Mouse (Mus musculus): ENCODE measurements around the gene Ptprz1.
"Not testable (repeated sequence)": the region's sequence is repeated elsewhere in the genome, so short reads cannot be mapped to it uniquely, and the experiment has no call there.

Ptprz1 gene

GRCm38 (mm10) chr6:22984520-22985154 lies 109.3 kb downstream of the Ptprz1 start:
- in situ Hi-C loops (cut with MboI; ENCODE audit: low sequenced_read_pairs), result no loop called here

- in situ Hi-C loops (cut with MboI; ENCODE audit: low sequenced_read_pairs), result no loop called here
Observed at GRCm38 (mm10) chr6:23003152-23003551, 127.8 kb downstream of the Ptprz1 start.

DNA sequence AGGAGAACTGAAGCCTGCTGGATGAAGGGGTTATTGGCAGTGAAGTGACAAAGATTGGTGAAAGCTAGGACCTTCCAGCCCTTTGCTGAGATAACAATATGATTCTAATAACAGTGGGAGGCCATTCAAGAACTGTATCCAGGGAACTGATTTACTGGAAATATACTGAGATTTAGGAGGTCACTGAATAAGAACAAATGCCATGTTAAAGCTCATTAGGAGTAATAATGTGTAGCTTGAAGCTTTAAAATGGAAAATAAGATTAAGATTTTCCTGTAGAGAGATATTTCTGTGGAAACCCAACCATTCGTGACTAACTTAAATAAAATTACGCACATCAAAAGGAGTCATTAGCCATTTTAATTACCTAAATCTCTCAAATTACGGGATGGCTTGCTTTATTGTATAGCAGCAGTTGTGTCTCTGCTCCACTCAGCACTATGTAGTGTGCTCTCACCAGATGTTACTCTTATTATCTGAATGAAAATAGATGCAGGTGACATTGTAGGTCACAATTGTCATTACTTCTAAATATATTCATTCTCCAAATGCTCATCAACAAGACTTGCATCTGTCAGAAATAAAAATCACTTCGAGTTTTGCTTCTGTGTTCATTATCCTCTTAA lies 139.8 kb downstream of the Ptprz1 start:
- in situ Hi-C loops (cut with MboI; ENCODE audit: low sequenced_read_pairs), result no loop called here

DNA sequence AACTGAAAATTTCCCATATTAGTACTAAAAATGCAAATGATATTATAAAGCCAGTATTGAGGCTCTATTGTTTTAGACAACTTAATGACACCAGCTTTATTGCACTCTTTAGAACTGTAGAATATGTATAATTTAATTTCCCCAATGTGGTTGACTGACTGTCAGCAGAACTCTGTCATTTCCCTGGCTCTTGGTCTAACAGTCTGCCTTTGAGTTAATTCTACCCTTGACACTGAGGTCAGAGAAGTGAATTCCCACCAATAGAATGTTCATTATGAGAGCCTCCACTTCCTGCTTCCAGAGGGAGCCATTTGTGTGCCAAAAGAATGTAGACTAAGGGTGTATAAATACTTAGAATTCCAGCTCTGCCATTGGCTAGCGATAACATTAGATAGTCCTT lies 152.9 kb downstream of the Ptprz1 start:
- in situ Hi-C loops (cut with MboI; ENCODE audit: low sequenced_read_pairs), result no loop called here

DNA sequence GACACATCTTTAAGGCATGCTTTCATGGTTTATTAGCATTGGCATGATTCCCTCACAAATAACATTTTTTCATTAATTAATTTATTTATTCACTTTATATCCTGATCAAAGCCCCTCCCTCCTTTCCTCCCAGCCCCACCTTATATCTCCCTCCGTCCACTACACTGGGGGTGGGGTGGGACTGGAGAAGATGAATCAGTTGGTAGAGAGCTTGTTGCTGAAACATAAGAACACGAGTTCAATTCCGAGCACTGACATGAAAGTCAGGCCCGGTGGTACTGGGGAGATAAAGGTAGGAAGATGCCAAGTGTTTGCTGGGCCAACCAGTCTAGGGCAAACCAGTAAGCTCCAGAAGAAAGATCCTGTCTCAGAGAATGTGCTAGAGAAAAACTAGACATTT lies 173.5 kb downstream of the Ptprz1 start:
- in situ Hi-C loops (cut with MboI; ENCODE audit: low sequenced_read_pairs), result no loop called here

GRCm38 (mm10) chr6:23055734-23056133 lies 180.4 kb downstream of the Ptprz1 start:
- in situ Hi-C loops (cut with MboI; ENCODE audit: low sequenced_read_pairs), result no loop called here

GRCm38 (mm10) chr6:23076060-23076459 lies 200.8 kb downstream of the Ptprz1 start:
- in situ Hi-C loops (cut with MboI; ENCODE audit: low sequenced_read_pairs), result no loop called here

- in situ Hi-C loops (cut with MboI; ENCODE audit: low sequenced_read_pairs), result no loop called here
Observed at GRCm38 (mm10) chr6:23078273-23078672, 203.0 kb downstream of the Ptprz1 start.

- in situ Hi-C loops (cut with MboI; ENCODE audit: low sequenced_read_pairs), result no loop called here
Observed at GRCm38 (mm10) chr6:23079991-23080680, 204.8 kb downstream of the Ptprz1 start.

DNA sequence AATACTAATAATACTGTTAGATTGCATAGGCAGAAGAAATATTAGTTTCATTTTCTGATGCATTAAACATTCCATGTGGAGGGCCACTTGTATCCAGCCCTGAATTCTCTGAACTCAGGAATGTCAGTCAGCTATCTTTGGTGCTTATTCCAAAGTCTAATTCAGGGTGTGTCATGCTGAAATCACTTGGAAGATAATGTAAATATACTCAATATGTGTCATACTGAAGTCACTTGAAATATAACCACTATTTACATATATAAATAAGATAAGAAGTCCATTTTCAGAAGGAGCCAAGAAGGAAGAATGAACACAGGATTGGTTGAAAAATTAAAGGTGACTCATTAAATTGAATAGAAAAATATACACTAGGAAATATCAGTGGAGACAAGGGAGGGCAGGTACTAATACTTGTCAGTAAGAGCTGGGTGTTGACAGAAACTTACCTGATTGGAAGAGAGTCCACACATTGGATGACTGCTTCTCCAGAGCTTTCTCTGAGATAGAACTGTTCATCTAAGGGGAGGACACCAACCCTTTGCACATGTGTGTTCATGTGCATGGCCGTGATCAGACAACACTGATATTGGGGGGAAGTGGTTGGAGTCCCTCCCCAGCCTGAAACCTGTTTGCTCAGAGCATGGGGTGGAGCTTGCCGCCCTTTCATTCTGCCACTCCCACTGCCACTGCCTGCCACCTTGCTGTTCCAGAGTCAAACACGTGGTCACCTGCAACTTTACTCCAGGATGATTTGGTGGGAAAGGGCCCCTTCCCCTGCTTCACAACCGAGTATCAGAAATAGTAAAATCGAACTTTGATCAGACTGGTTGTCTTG lies 209.5 kb downstream of the Ptprz1 start:
- in situ Hi-C loops (cut with MboI; ENCODE audit: low sequenced_read_pairs), result no loop called here

DNA sequence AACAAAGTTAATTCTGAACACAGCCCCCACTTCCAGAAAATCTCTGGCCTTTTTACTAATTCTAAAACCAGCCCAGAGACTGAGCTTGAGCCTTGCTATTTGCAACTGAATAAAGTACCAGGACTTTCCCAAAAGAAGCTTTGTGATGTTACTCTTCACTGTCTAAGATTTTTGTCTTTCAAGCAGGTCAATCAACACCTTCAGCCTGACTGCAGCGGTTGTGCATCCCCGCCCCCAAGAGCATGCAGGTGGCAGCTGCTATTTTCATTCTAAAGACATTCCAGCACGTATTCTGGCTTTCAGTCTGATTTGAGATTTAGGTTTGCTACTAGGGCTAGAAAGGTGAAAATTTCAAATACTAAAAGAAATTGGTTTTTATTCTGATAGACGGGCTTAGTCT lies 214.0 kb downstream of the Ptprz1 start:
- in situ Hi-C loops (cut with MboI; ENCODE audit: low sequenced_read_pairs), result not testable (repeated sequence)

DNA sequence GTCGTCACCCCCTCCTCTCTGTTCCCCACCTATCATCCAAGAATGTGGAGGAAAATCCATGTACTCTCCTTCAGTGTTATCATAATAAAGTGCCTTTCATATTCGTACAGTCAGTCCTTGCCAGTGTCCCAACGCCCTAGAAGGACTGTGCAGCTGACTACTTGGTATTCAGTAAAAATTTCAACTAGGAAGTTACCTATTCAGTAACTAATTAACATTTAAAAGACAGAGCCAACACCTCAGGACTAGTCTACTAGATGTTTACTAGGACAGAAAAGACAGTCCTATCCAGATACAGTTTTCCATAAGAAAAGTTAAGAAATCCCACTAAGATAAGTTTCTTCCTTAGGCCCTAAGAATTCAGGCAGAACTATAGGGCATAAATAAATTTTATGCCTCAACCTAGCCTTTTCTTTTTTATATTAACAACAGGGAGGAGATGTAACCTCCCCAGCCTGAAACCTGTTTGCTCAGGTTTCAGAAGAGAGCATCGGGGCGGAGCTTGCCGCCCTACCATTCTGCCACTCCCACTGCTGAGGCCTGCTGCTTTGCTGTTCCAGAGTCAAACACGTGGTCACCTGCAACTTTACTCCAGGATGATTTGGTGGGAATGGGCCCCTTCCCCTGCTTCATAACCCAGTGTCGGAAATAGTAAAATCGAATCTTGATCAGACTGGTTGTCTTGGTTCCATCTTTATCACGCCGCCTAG lies 215.2 kb downstream of the Ptprz1 start:
- in situ Hi-C loops (cut with MboI; ENCODE audit: low sequenced_read_pairs), result not testable (repeated sequence)
